Mouse (Mus musculus) myocyte (in vitro differentiated cells): ENCODE measurements around the gene Ccdc92. TPM values are rescaled to one million over a fixed set of nuclear protein-coding genes. Genes with fewer than 3 reads are reported as not detected.

Experiments
- H3K27me3 ChIP-seq: one replicate; pipeline ENCODE4 v1.6.1; 2011; ENCODE audit not compliant: control insufficient read depth, insufficient read depth, insufficient read length
- H3K36me3 ChIP-seq: one replicate; pipeline ENCODE4 v1.6.1; 2011; ENCODE audit not compliant: control insufficient read depth, insufficient read depth
- H3K4me2 ChIP-seq: one replicate; pipeline ENCODE4 v1.6.1; 2011; ENCODE audit warnings: low read depth, control low read depth
- H3K4me3 ChIP-seq: one replicate; pipeline ENCODE4 v1.5.1; 2011; ENCODE audit warnings: mild to moderate bottlenecking, control low read depth, moderate library complexity
- H3K79me2 ChIP-seq: one replicate; pipeline ENCODE4 v1.6.1; 2011; ENCODE audit not compliant: control insufficient read depth, insufficient read depth
- H3ac ChIP-seq: one replicate; pipeline ENCODE4 v1.6.1; 2011; ENCODE audit not compliant: control insufficient read depth, insufficient read length
- CEBPB ChIP-seq: IDR thresholded peaks from 2 replicates; pipeline ENCODE4 v1.6.1; 2011; ENCODE audit warnings: mild to moderate bottlenecking, moderate library complexity; ENCODE audit not compliant: poor library complexity, insufficient read depth, severe bottlenecking
- E2F4 ChIP-seq: IDR thresholded peaks from one replicate; pipeline ENCODE4 v1.6.1; 2011; ENCODE audit warnings: mild to moderate bottlenecking, control low read depth, moderate library complexity; ENCODE audit not compliant: insufficient read depth
- MAX ChIP-seq: IDR thresholded peaks from one replicate; pipeline ENCODE4 v1.6.1; 2011; ENCODE audit warnings: low read depth, mild to moderate bottlenecking, control low read depth
- MYOD1 ChIP-seq, 3 experiments: IDR thresholded peaks; one replicate each; pipeline ENCODE4 v1.6.1; 2011; ENCODE audit warnings: control low read depth in 2 of 3, low read depth in 2 of 3, mild to moderate bottlenecking in 2 of 3, moderate library complexity in 1 of 3; ENCODE audit not compliant: insufficient read length in 2 of 3, control insufficient read depth in 1 of 3
- MYOG ChIP-seq, 3 experiments: IDR thresholded peaks; one replicate each; pipeline ENCODE4 v1.6.1; 2011; ENCODE audit warnings: control low read depth in 2 of 3, low read depth in 2 of 3, mild to moderate bottlenecking in 2 of 3; ENCODE audit not compliant: insufficient read length in 2 of 3, control insufficient read depth in 1 of 3, insufficient read depth in 1 of 3
- POLR2A ChIP-seq: IDR thresholded peaks from one replicate; pipeline ENCODE4 v1.6.1; 2011; ENCODE audit warnings: low read depth, mild to moderate bottlenecking, control low read depth, moderate library complexity; ENCODE audit not compliant: insufficient read length
- POLR2AphosphoS2 ChIP-seq: IDR thresholded peaks from one replicate; pipeline ENCODE4 v1.6.1; 2011; ENCODE audit warnings: low read depth, control low read depth; ENCODE audit not compliant: insufficient read length
- REST ChIP-seq: IDR thresholded peaks from one replicate; pipeline ENCODE4 v1.6.1; 2011; ENCODE audit warnings: mild to moderate bottlenecking, control low read depth, moderate library complexity; ENCODE audit not compliant: insufficient read depth, insufficient read length
- SRF ChIP-seq: IDR thresholded peaks from one replicate; pipeline ENCODE4 v1.6.1; 2011; ENCODE audit warnings: low read depth; ENCODE audit not compliant: control insufficient read depth, insufficient read length
- TCF12 ChIP-seq: IDR thresholded peaks from one replicate; pipeline ENCODE4 v1.6.1; 2011; ENCODE audit warnings: mild to moderate bottlenecking, control low read depth; ENCODE audit not compliant: poor library complexity, insufficient read depth, severe bottlenecking
- TCF3 ChIP-seq: IDR thresholded peaks from one replicate; pipeline ENCODE4 v1.6.1; 2011; ENCODE audit warnings: low read depth, control low read depth; ENCODE audit not compliant: insufficient read length
- USF1 ChIP-seq: IDR thresholded peaks from one replicate; pipeline ENCODE4 v1.6.1; 2011; ENCODE audit warnings: low read depth, mild to moderate bottlenecking, control low read depth, moderate library complexity
- polyA plus RNA-seq: library from polyadenylated mRNA; unstranded; fragments of >200 nt; fragmentation: generic; extraction: Trizol; gene quantifications from one replicate; pipeline ENCODE4 v1.2.1, GENCODE M21; 2012; ENCODE audit warnings: missing spikeins

The Ccdc92 gene
- polyA plus RNA-seq, 1 experiment, result 6.2 TPM

- Histone ChIP-seq H3K79me2 (no peaks in the 10 kb centered on the region), H3K36me3 (no peaks in the 10 kb centered on the region), H3K4me3 (no peak overlapping the region), H3K4me2 (no peak overlapping the region), H3K27me3 (no peaks in the 10 kb centered on the region), H3ac (no peak overlapping the region)
- TF ChIP-seq MYOD1 (IDR thresholded peaks at IDR 0.05; ENCODE audit: control insufficient read depth in 1 of 3, insufficient read length in 2 of 3, low read depth in 2 of 3), result no peak
- no peak for TF ChIP-seq POLR2A
- TF ChIP-seq POLR2AphosphoS2, result no peak
- TF ChIP-seq USF1, result no peak
- TF ChIP-seq CEBPB, result no peak
- no peak for TF ChIP-seq REST
- TF ChIP-seq MAX, result no peak
- no peak for TF ChIP-seq MYOG (IDR thresholded peaks at IDR 0.05; ENCODE audit: control insufficient read depth in 1 of 3, insufficient read depth in 1 of 3, insufficient read length in 2 of 3, low read depth in 2 of 3)
- no peak for TF ChIP-seq TCF3
- no peak for TF ChIP-seq SRF
- TF ChIP-seq E2F4, result no peak
- TF ChIP-seq TCF12, result no peak
Measured at GRCm38 (mm10) chr5:124785650-124786049, 76.6 kb downstream of the Ccdc92 start.

Other genes with a start within 250 kb of the Ccdc92 start
- 31.8 TPM for gene Atp6v0a2, start 233.8 kb downstream of the Ccdc92 start, polyA plus RNA-seq
- 0.08 TPM for gene Dnah10, start 137.3 kb downstream of the Ccdc92 start, polyA plus RNA-seq
- 19.6 TPM for gene Zfp664, start 267 bp upstream of the Ccdc92 start, polyA plus RNA-seq
- 0.32 TPM for gene Rflna, start 140.8 kb upstream of the Ccdc92 start, polyA plus RNA-seq